Mouse (Mus musculus) kidney, embryonic 14.5 days (tissue): ENCODE results near the gene Arhgap23. TPM values are rescaled to one million over a fixed set of nuclear protein-coding genes. Genes with fewer than 3 reads are reported as not detected.

Experiments
- ATAC-seq: fragments of 200-750 bp; cut with Nextera tagmentation; 2 replicates; pipeline ENCODE4 v1.8.0; 2017; ENCODE audit warnings: moderate number of reproducible peaks, mild to moderate bottlenecking, moderate TSS enrichment, moderate library complexity; ENCODE audit not compliant: low FRiP score, low TSS enrichment
- H3K27ac ChIP-seq: fragments of 300-500 bp; sonication (generic); 2 replicates; pipeline ENCODE4 v1.5.1; 2014; ENCODE audit warnings: low read depth, mild to moderate bottlenecking, low read length, moderate library complexity, mixed read lengths
- H3K27me3 ChIP-seq: fragments of 300-500 bp; sonication (generic); 2 replicates; pipeline ENCODE4 v1.6.1; 2014; ENCODE audit warnings: mild to moderate bottlenecking, low read length; ENCODE audit not compliant: control insufficient read depth, insufficient read depth
- H3K36me3 ChIP-seq: fragments of 300-500 bp; sonication (generic); 2 replicates; pipeline ENCODE4 v1.6.1; 2014; ENCODE audit warnings: low read length, mixed read lengths; ENCODE audit not compliant: control insufficient read depth, insufficient read depth
- H3K4me1 ChIP-seq: fragments of 300-500 bp; sonication (generic); 2 replicates; pipeline ENCODE4 v1.6.1; 2014; ENCODE audit warnings: low read length, mixed read lengths; ENCODE audit not compliant: control insufficient read depth, insufficient read depth
- H3K4me2 ChIP-seq: fragments of 300-500 bp; sonication (generic); replicated peaks from 2 replicates; pipeline ENCODE4 v1.6.1; 2014; ENCODE audit warnings: low read depth, mild to moderate bottlenecking, low read length
- H3K4me3 ChIP-seq: fragments of 300-500 bp; sonication (generic); 2 replicates; pipeline ENCODE4 v1.5.1; 2014; ENCODE audit warnings: mild to moderate bottlenecking, low read length
- H3K9ac ChIP-seq: fragments of 300-500 bp; sonication (generic); 2 replicates; pipeline ENCODE4 v1.6.1; 2014; ENCODE audit warnings: low read depth, mild to moderate bottlenecking, low read length, moderate library complexity
- H3K9me3 ChIP-seq: fragments of 300-500 bp; sonication (generic); 2 replicates; pipeline ENCODE4 v1.6.1; 2016; ENCODE audit warnings: low read length; ENCODE audit not compliant: control insufficient read depth
- whole genome bisulfite sequencing: fragments of 180-500 bp; shearing (Covaris S2); extraction: QIAGEN DNeasy Blood & Tissue Kit; methylation state at CpG from one replicate; pipeline ENCODE4 v1.1.7; 2014; 5-methylcytosine and 5-hydroxymethylcytosine counted together
- polyA plus RNA-seq: library from polyadenylated mRNA; unstranded; fragments of >200 nt; fragmentation: Nextera tagmentation; extraction: Ambion mirVana; gene quantifications from 2 replicates; pipeline ENCODE4 v1.2.1, GENCODE M21; 2014

Gene Arhgap23
- polyA plus RNA-seq, result 5.2 and 7.4 TPM in 2 replicates

DNA sequence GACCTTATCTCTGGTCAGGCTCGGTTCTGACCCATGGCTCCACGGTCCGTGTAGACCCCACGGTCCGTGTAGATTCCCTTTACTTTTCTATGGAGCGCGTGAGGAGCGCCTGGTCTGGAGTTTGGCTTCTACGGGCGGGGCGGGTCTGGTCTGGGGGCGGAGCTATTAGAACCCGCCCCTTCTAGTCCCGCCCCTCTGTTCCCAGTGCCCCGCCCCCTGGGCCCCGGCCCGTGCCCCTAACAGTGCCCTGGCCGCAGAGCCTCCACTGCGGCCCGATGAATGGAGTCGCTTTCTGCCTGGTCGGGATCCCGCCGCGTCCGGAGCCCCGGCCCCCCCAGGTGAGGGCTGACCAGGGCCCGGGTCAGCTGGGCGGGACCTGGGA lies at the start of gene Arhgap23:
Gene Arhgap23 (plus strand): TSS at position 204 of the 382 bp plus-strand sequence.
- Histone ChIP-seq H3K4me1 (peaks cover 26% of the 10 kb centered on the region), H3K27ac (peak within 1 kb of the TSS; percentile 80), H3K4me2 (peak within 1 kb of the TSS; percentile 89), H3K9ac (peak within 1 kb of the TSS; percentile 85), H3K9me3 (no peaks in the 10 kb centered on the region), H3K27me3 (no peaks in the 10 kb centered on the region), H3K36me3 (no peaks in the 10 kb centered on the region), H3K4me3 (peak within 1 kb of the TSS; percentile 81)
- ATAC-seq, result peak; percentile 85
- under 1% methylated on average over 27 of the region's 29 CpGs for WGBS

GRCm38 (mm10) chr11:97365556-97365955 lies 49.8 kb upstream of the Arhgap23 start:
- no peak overlapping the region for H3K9ac ChIP-seq
- H3K27me3 ChIP-seq, result no peaks in the 10 kb centered on the region
- no peak overlapping the region for H3K4me3 ChIP-seq
- ATAC-seq, result no peak
- H3K9me3 ChIP-seq, result no peaks in the 10 kb centered on the region
- H3K4me2 ChIP-seq, result no peak overlapping the region
- 73% methylated on average over 1 of the region's 1 CpGs for WGBS
- peaks cover 18% of the 10 kb centered on the region for H3K4me1 ChIP-seq
- no peak overlapping the region for H3K27ac ChIP-seq
- H3K36me3 ChIP-seq, result no peaks in the 10 kb centered on the region

- no peak for ATAC-seq
- WGBS, result 91% methylated on average over 5 of the region's 5 CpGs
- H3K4me1 ChIP-seq, result peaks cover 18% of the 10 kb centered on the region
Measured at GRCm38 (mm10) chr11:97368501-97368900, 46.8 kb upstream of the Arhgap23 start.

DNA sequence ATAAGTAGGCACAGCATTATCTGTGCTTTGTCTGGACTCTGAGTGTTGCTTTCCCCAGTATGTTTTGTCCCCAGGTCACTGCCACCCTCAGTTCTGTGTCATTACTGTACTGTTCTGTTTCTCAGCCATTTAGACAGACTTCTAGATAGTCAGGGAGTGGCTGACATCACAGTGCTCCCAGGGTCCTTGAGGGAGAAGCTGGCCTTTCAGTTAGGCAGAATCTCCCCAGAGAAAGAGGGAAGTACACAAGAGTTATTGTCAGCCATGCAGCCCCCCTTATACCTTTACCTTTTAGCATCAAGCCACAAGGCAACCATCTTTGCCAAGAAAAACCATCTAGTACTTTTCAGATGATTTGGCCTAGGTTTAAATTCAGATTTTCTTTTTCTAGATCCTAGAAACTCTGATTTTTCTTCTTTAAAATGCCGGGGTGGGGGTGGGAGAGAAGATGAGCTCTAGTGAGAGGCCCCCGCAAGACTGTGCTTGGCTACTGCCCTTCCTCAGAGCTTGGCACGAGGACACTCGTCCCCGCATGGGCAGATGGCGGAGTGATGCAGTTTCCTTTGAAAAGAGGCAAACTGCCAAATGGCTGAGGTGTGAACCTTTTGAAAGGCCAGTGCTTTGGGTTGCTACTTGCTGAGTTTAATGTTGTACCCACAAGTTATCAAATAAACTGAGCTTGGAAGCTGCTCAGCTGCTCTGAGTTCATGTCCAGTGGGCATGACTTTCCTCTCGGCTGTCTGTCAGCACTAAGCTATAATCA lies 44.8 kb upstream of the Arhgap23 start:
- H3K27me3 ChIP-seq, result no peaks in the 10 kb centered on the region
- peaks cover 3% of the 10 kb centered on the region; the same call in 1 of the 2 replicates for H3K4me1 ChIP-seq
- no peak overlapping the region for H3K9ac ChIP-seq
- H3K27ac ChIP-seq, result no peak overlapping the region
- no peak overlapping the region for H3K4me3 ChIP-seq
- no peak for ATAC-seq
- no peak overlapping the region for H3K4me2 ChIP-seq
- WGBS, result 54% methylated on average over 7 of the region's 7 CpGs
- H3K9me3 ChIP-seq, result no peaks in the 10 kb centered on the region
- peaks cover 9% of the 10 kb centered on the region; the same call in 1 of the 2 replicates for H3K36me3 ChIP-seq

More at GRCm38 (mm10) chr11:97368501-97368900, 46.8 kb upstream of the Arhgap23 start:
- no peaks in the 10 kb centered on the region for H3K9me3 ChIP-seq
- no peak overlapping the region for H3K9ac ChIP-seq
- no peak overlapping the region for H3K27ac ChIP-seq
- H3K4me3 ChIP-seq, result no peak overlapping the region
- no peak overlapping the region for H3K4me2 ChIP-seq
- no peaks in the 10 kb centered on the region for H3K36me3 ChIP-seq
- H3K27me3 ChIP-seq, result no peaks in the 10 kb centered on the region

- Histone ChIP-seq H3K4me3 (no peak overlapping the region), H3K4me2 (no peak overlapping the region), H3K36me3 (peaks cover 18% of the 10 kb centered on the region), H3K9me3 (no peaks in the 10 kb centered on the region), H3K27me3 (no peaks in the 10 kb centered on the region), H3K4me1 (no peaks in the 10 kb centered on the region), H3K9ac (no peak overlapping the region), H3K27ac (no peak overlapping the region)
- ATAC-seq, result no peak
- WGBS, result 86% methylated on average over 6 of the region's 6 CpGs
Measured at GRCm38 (mm10) chr11:97372159-97372864, 43.0 kb upstream of the Arhgap23 start.

DNA sequence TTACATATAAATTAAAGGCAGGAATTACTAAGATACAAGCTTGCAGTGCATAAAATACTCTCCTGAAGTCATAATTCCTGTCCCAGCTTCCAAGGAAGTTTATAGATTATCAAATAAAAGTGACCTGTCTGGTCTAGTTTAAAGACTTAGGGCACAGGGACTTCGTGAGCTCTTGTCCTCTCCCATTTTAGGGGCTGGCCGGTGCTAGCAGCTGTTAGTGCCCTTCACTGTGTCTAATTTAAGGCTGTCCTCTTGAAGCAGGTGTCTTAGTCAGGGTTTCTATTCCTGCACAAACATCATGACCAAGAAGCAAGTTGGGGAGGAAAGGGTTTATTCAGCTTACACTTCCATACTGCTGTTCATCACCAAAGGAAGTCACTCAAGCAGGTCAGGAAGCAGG lies 41.9 kb upstream of the Arhgap23 start:
- H3K4me2 ChIP-seq, result no peak overlapping the region
- H3K4me1 ChIP-seq, result no peaks in the 10 kb centered on the region
- no peaks in the 10 kb centered on the region for H3K27me3 ChIP-seq
- H3K4me3 ChIP-seq, result no peak overlapping the region
- 72% methylated on average over 2 of the region's 2 CpGs for WGBS
- no peak overlapping the region for H3K27ac ChIP-seq
- no peak for ATAC-seq
- H3K36me3 ChIP-seq, result peaks cover 28% of the 10 kb centered on the region
- no peaks in the 10 kb centered on the region for H3K9me3 ChIP-seq
- H3K9ac ChIP-seq, result no peak overlapping the region

DNA sequence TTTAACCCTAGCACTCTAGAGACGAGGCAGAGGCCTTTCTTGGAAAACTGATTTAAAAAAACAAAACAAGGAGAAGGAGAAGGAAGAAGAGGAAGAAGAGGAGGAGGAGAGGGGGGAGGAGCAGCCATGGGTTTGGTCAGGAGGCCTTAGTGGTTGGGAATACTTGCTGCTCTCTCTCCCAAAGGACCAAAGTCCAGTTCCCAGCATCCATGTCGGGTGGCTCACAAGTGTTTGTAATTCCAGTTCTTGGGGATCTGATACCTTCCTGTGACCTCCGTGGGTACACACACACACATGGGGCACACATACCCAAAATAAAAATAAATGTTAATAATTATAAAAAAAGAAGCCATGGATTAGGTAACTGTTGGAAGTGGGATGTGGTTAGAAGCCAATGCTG lies 35.3 kb upstream of the Arhgap23 start:
- H3K27me3 ChIP-seq, result no peaks in the 10 kb centered on the region
- H3K27ac ChIP-seq, result no peak overlapping the region
- no peaks in the 10 kb centered on the region for H3K4me1 ChIP-seq
- H3K4me3 ChIP-seq, result no peak overlapping the region
- no peak overlapping the region for H3K4me2 ChIP-seq
- no peak for ATAC-seq
- H3K9ac ChIP-seq, result no peak overlapping the region
- 69% methylated on average over 3 of the region's 3 CpGs for WGBS
- H3K9me3 ChIP-seq, result no peaks in the 10 kb centered on the region
- H3K36me3 ChIP-seq, result peaks cover 49% of the 10 kb centered on the region

GRCm38 (mm10) chr11:97383017-97383416 lies 32.3 kb upstream of the Arhgap23 start:
- Histone ChIP-seq H3K4me3 (no peak overlapping the region), H3K27ac (no peak overlapping the region), H3K4me2 (no peak overlapping the region), H3K36me3 (peaks cover 44% of the 10 kb centered on the region), H3K27me3 (no peaks in the 10 kb centered on the region), H3K9ac (no peak overlapping the region), H3K9me3 (no peaks in the 10 kb centered on the region), H3K4me1 (no peaks in the 10 kb centered on the region)
- ATAC-seq, result no peak
- 78% methylated on average over 2 of the region's 2 CpGs for WGBS

- WGBS, result 63% methylated on average over 2 of the region's 2 CpGs
- H3K36me3 ChIP-seq, result peaks cover 38% of the 10 kb centered on the region
- H3K27ac ChIP-seq, result no peak overlapping the region
- H3K27me3 ChIP-seq, result no peaks in the 10 kb centered on the region
- no peaks in the 10 kb centered on the region for H3K9me3 ChIP-seq
- no peak overlapping the region for H3K4me3 ChIP-seq
- H3K9ac ChIP-seq, result no peak overlapping the region
- no peak for ATAC-seq
- H3K4me1 ChIP-seq, result no peaks in the 10 kb centered on the region
- H3K4me2 ChIP-seq, result no peak overlapping the region
Measured at GRCm38 (mm10) chr11:97383764-97384163, 31.6 kb upstream of the Arhgap23 start.
